In genomic region chr4:118261771-118262473, GRCm38 (mm10) we compare ENCODE assay signal across 8 mouse cellular contexts. TPM values are rescaled to one million over a fixed set of nuclear protein-coding genes. Genes with fewer than 3 reads are reported as not detected.
DNase-seq lines count a peak whose midpoint lies in the region; ATAC-seq and TF ChIP-seq lines count a peak whose summit lies in the region.
"Had no signal": no experiment of that assay in that cellular context is flagged by ENCODE, and none has a peak within 500 bp of the region (broad histone marks: within the 10 kb centered on the region; RNA-seq: fewer than 3 reads in every experiment).

No protein-coding gene starts in this region.

- H3K27ac ChIP-seq in hindbrain, embryonic 11.5 days (ENCODE audit: low read depth, low read length): peak overlapping the region; percentile 83
- H3K27ac ChIP-seq in midbrain, embryonic 15.5 days: peak overlapping the region; percentile 72; the same call in 1 of the 2 replicates
- H3K27ac ChIP-seq in liver, embryonic 12.5 days: no peak overlapping the region

- no peaks in the 10 kb centered on the region for H3K9me3 ChIP-seq in E14TG2a.4 (ENCODE audit: low read length)
- no peaks in the 10 kb centered on the region for H3K9me3 ChIP-seq in hindbrain, embryonic 11.5 days (ENCODE audit: control insufficient read depth, low read length)
- no peaks in the 10 kb centered on the region for H3K9me3 ChIP-seq in midbrain, embryonic 15.5 days
- H3K9me3 ChIP-seq in liver, embryonic 12.5 days (replicated peaks): no peaks in the 10 kb centered on the region

- peak; percentile 52 for DNase-seq in brain, adult 2 months (ENCODE audit: low read depth, low spot score)
- peak; percentile 73 for DNase-seq in hindbrain, embryonic 11.5 days (ENCODE audit: low spot score)
- DNase-seq in right cerebral cortex, postnatal 4 days: no peak
- DNase-seq in frontal cortex, adult 2 months (ENCODE audit: extremely low spot score in 1 of 2, low spot score in 1 of 2): no peak
- DNase-seq: cerebellum, postnatal 36 days had no signal

- H3K4me3 ChIP-seq in E14TG2a.4 (replicated peaks; ENCODE audit: low read length): peak overlapping the region; percentile 81
- H3K4me3 ChIP-seq in hindbrain, embryonic 11.5 days (ENCODE audit: low read depth, low read length): no peak overlapping the region
- no peak overlapping the region for H3K4me3 ChIP-seq in midbrain, embryonic 15.5 days
- no peak overlapping the region for H3K4me3 ChIP-seq in liver, embryonic 12.5 days

- peak; percentile 75 for ATAC-seq in hindbrain, embryonic 11.5 days (ENCODE audit: low FRiP score)
- peak; percentile 24 for ATAC-seq in midbrain, embryonic 15.5 days (replicated peaks)
- ATAC-seq in liver, embryonic 12.5 days: no peak

- H3K36me3 ChIP-seq in E14TG2a.4 (ENCODE audit: insufficient read depth, low read length): peaks cover 62% of the 10 kb centered on the region
- no peaks in the 10 kb centered on the region for H3K36me3 ChIP-seq in hindbrain, embryonic 11.5 days (ENCODE audit: control insufficient read depth, insufficient read depth, low read length)
- no peaks in the 10 kb centered on the region for H3K36me3 ChIP-seq in midbrain, embryonic 15.5 days (replicated peaks)
- peaks cover 9% of the 10 kb centered on the region for H3K36me3 ChIP-seq in liver, embryonic 12.5 days

- peak overlapping the region; percentile 81; the same call in 1 of the 2 replicates for H3K4me2 ChIP-seq in hindbrain, embryonic 11.5 days (replicated peaks; ENCODE audit: low read depth, low read length)
- H3K4me2 ChIP-seq in midbrain, embryonic 15.5 days: peak overlapping the region; percentile 72
- no peak overlapping the region for H3K4me2 ChIP-seq in liver, embryonic 12.5 days

- H3K9ac ChIP-seq in hindbrain, embryonic 11.5 days (ENCODE audit: low read depth, low read length): peak overlapping the region; percentile 24; the same call in 1 of the 2 replicates
- H3K9ac ChIP-seq in midbrain, embryonic 15.5 days: no peak overlapping the region
- H3K9ac ChIP-seq in liver, embryonic 12.5 days: no peak overlapping the region

- peaks cover 96% of the 10 kb centered on the region for H3K4me1 ChIP-seq in E14TG2a.4 (replicated peaks; ENCODE audit: low read depth, low read length)
- H3K4me1 ChIP-seq in hindbrain, embryonic 11.5 days (replicated peaks; ENCODE audit: control insufficient read depth, insufficient read depth, low read length): peaks cover 20% of the 10 kb centered on the region
- peaks cover 55% of the 10 kb centered on the region for H3K4me1 ChIP-seq in midbrain, embryonic 15.5 days
- H3K4me1 ChIP-seq in liver, embryonic 12.5 days: peaks cover 33% of the 10 kb centered on the region

- no peak for TF ChIP-seq CTCF in E14TG2a.4 (conservative IDR thresholded peaks at IDR 0.05; ENCODE audit: low read length)

- 42% methylated on average over 13 of the region's 13 CpGs for WGBS in hindbrain, embryonic 11.5 days
- WGBS in midbrain, embryonic 15.5 days: 35% methylated on average over 13 of the region's 13 CpGs
- WGBS in liver, embryonic 12.5 days (ENCODE audit: insufficient replicate concordance): 69% methylated on average over 13 of the region's 13 CpGs

- H3K27me3 ChIP-seq in E14TG2a.4 (ENCODE audit: insufficient read depth, low read length): no peaks in the 10 kb centered on the region
- H3K27me3 ChIP-seq in hindbrain, embryonic 11.5 days (ENCODE audit: control insufficient read depth, insufficient read depth, low read length): no peaks in the 10 kb centered on the region
- no peaks in the 10 kb centered on the region for H3K27me3 ChIP-seq in midbrain, embryonic 15.5 days (replicated peaks)
- peaks cover 9% of the 10 kb centered on the region for H3K27me3 ChIP-seq in liver, embryonic 12.5 days (replicated peaks)

RNA-seq across cellular contexts. Expression of gene Ptprf, which starts 29.3 kb away (rescaled TPM):
- 62.4 and 66.0 TPM in 2 replicates for polyA plus RNA-seq in hindbrain, embryonic 11.5 days (2014; fragmentation: Nextera tagmentation; extraction: Ambion mirVana)
- polyA plus RNA-seq in midbrain, embryonic 15.5 days (2015; fragmentation: Nextera tagmentation; extraction: Ambion mirVana): 93.9 and 94.2 TPM in 2 replicates
- 18.1 and 19.3 TPM in 2 replicates for polyA plus RNA-seq in liver, embryonic 12.5 days (2016; fragmentation: Nextera tagmentation; extraction: Ambion mirVana)
- 48.7 and 61.0 TPM in 2 replicates for polyA plus RNA-seq in frontal cortex, adult 2 months (2012; rRNA removed)

Comparison
In these comparisons a context has a peak if more than half of its experiments do, and no peak if none do; other contexts are left out.
1. DNase-seq: peak in brain, adult 2 months (single experiment) and hindbrain, embryonic 11.5 days (single experiment); none in right cerebral cortex, postnatal 4 days (single experiment) and frontal cortex, adult 2 months (0 of 2).